Mouse (Mus musculus) MEL (cell line): ENCODE measurements around the gene Fam57b.

Experiments
- CTCF ChIP-seq, 3 experiments: IDR thresholded peaks in 2 of 3; conservative IDR thresholded peaks in 1 of 3; 2 replicates each; pipeline ENCODE4 v1.5.1; 2011 to 2012; ENCODE audit warnings: low read length in 3 of 3, low read depth in 2 of 3, mild to moderate bottlenecking in 2 of 3, improper control_type of control experiment in 1 of 3, inconsistent platforms in 1 of 3, mixed read lengths in 1 of 3, moderate library complexity in 1 of 3; ENCODE audit not compliant: control insufficient read depth in 1 of 3, insufficient read depth in 1 of 3, poor library complexity in 1 of 3, severe bottlenecking in 1 of 3
- GATA1 ChIP-seq: IDR thresholded peaks from 2 replicates; pipeline ENCODE4 v1.6.1; 2011; ENCODE audit warnings: low read depth, low read length, improper control_type of control experiment
- HCFC1 ChIP-seq: IDR thresholded peaks from 2 replicates; pipeline ENCODE4 v1.6.1; 2012; ENCODE audit warnings: low read depth, mild to moderate bottlenecking, inconsistent platforms, low read length, improper control_type of control experiment, moderate library complexity
- MYC ChIP-seq: IDR thresholded peaks from 2 replicates; pipeline ENCODE4 v1.6.1; 2011; ENCODE audit warnings: low read depth, mild to moderate bottlenecking, low read length, improper control_type of control experiment, moderate library complexity
- NRF1 ChIP-seq: IDR thresholded peaks from 2 replicates; pipeline ENCODE4 v1.6.1; 2014; ENCODE audit warnings: low read depth, mild to moderate bottlenecking, inconsistent platforms, low read length, improper control_type of control experiment, moderate library complexity; ENCODE audit not compliant: poor library complexity, insufficient read depth, severe bottlenecking
- POLR2A ChIP-seq, 2 experiments: IDR thresholded peaks; 2 replicates each; pipeline ENCODE4 v1.6.1; 2011 to 2012; ENCODE audit warnings: low read length in 2 of 2, mild to moderate bottlenecking in 2 of 2, control low read depth in 1 of 2, improper control_type of control experiment in 1 of 2, low read depth in 1 of 2, moderate library complexity in 1 of 2; ENCODE audit not compliant: control insufficient read depth in 1 of 2, insufficient read depth in 1 of 2, poor library complexity in 1 of 2
- SMC3 ChIP-seq: IDR thresholded peaks from 2 replicates; pipeline ENCODE4 v1.6.1; 2011; ENCODE audit warnings: low read depth, low read length, improper control_type of control experiment
- ZKSCAN1 ChIP-seq: IDR thresholded peaks from 2 replicates; pipeline ENCODE4 v1.6.1; 2012; ENCODE audit warnings: low read depth, mild to moderate bottlenecking, inconsistent platforms, low read length, improper control_type of control experiment, moderate library complexity
- ZMIZ1 ChIP-seq: IDR thresholded peaks from 2 replicates; pipeline ENCODE4 v1.6.1; 2012; ENCODE audit warnings: low read depth, mild to moderate bottlenecking, inconsistent platforms, low read length, improper control_type of control experiment, moderate library complexity

GRCm38 (mm10) chr7:126870520-126870891 is 73.0 kb downstream of the Fam57b start:
- TF ChIP-seq ZKSCAN1 (no peak), CTCF (IDR thresholded peaks at IDR 0.05 in 2 of 3, conservative IDR thresholded peaks at IDR 0.05 in 1 of 3; ENCODE audit: control insufficient read depth in 1 of 3, insufficient read depth in 1 of 3, low read depth in 2 of 3, low read length in 3 of 3, poor library complexity in 1 of 3, severe bottlenecking in 1 of 3) (no peak), ZMIZ1 (no peak), POLR2A (IDR thresholded peaks at IDR 0.05; ENCODE audit: control insufficient read depth in 1 of 2, insufficient read depth in 1 of 2, low read depth in 1 of 2, low read length in 2 of 2, poor library complexity in 1 of 2) (no peak), MYC (no peak), SMC3 (no peak), NRF1 (no peak), GATA1 (no peak), HCFC1 (no peak)
